Mouse (Mus musculus) neutrophil, adult 5-6 weeks (primary cell): ENCODE data around the gene Mars2. TPM values are rescaled to one million over a fixed set of nuclear protein-coding genes. Genes with fewer than 3 reads are reported as not detected.

ENCODE experiments used
- total RNA-seq: library from RNA; stranded (forward); fragments of 200-1000 nt; gene quantifications from 2 replicates; pipeline ENCODE4 v1.2.3, GENCODE M21; 2017

Mars2 gene
- total RNA-seq, 1 experiment from 2014 or later: 13.4 TPM

Other genes with a start within 250 kb of the Mars2 start
- 803 and 808 TPM in 2 replicates for gene Sf3b1, start 209.7 kb upstream of the Mars2 start, total RNA-seq
- 60.2 and 79.3 TPM in 2 replicates for gene Coq10b, start 184.4 kb upstream of the Mars2 start, total RNA-seq
- 77.7 and 94.0 TPM in 2 replicates for gene Hspe1, start 149.0 kb upstream of the Mars2 start, total RNA-seq
- gene Hspd1, start 148.9 kb upstream of the Mars2 start, total RNA-seq: 84.0 and 84.4 TPM in 2 replicates
- gene Mob4, start 105.9 kb upstream of the Mars2 start, total RNA-seq: 60.0 and 85.0 TPM in 2 replicates
- 14.1 and 18.4 TPM in 2 replicates for gene Rftn2, start 10.4 kb upstream of the Mars2 start, total RNA-seq
- 2.4 TPM in 1 of 2 replicates, not detected in the other for gene Boll, start 126.3 kb downstream of the Mars2 start, total RNA-seq
- gene Plcl1, start 168.7 kb downstream of the Mars2 start, total RNA-seq: 0.37 and 0.58 TPM in 2 replicates